Mouse (Mus musculus) stomach, postnatal 0 days (tissue): ENCODE results near the gene Col5a1.

Experiments used
- CTCF ChIP-seq: IDR thresholded peaks from 2 replicates; pipeline ENCODE4 v1.5.1; 2016; ENCODE audit warnings: antibody characterized with exemption, low read depth, mild to moderate bottlenecking, moderate library complexity
- EP300 ChIP-seq: optimal IDR thresholded peaks from 2 replicates; pipeline ENCODE3; 2016; ENCODE audit warnings: antibody characterized with exemption

GRCm38 (mm10) chr2:27917177-27917576, 31.0 kb downstream of the Col5a1 start:
- no peak for TF ChIP-seq CTCF
- no peak for TF ChIP-seq EP300
